Mouse (Mus musculus) lung, postnatal 36 days (tissue): ENCODE measurements around the gene Tstd3.
"Not testable (repeated sequence)": the region's sequence is repeated elsewhere in the genome, so short reads cannot be mapped to it uniquely, and the experiment has no call there.

Experiments
- DNase-seq: peaks from one replicate; pipeline ENCODE4 v3.0.0; 2022; ENCODE audit warnings: mixed read lengths

The Tstd3 gene

GRCm38 (mm10) chr4:21744142-21744541, 22.9 kb downstream of the Tstd3 start:
- DNase-seq, result not testable (repeated sequence)

- peak; percentile 41 for DNase-seq
These were observed 27.8 kb downstream of the Tstd3 start for GRCm38 (mm10) chr4:21739169-21739568.

- peak; percentile 94 for DNase-seq
These were observed 39.3 kb downstream of the Tstd3 start, which contains the start of gene Ccnc for GRCm38 (mm10) chr4:21727615-21728165. Gene Ccnc (plus strand): TSS chr4:21727701.

- DNase-seq, result peak; percentile 74
These were observed 39.9 kb downstream of the Tstd3 start for GRCm38 (mm10) chr4:21726912-21727614.

- DNase-seq, result no peak
These were observed 44.2 kb downstream of the Tstd3 start for GRCm38 (mm10) chr4:21722752-21723334.

- peak; percentile 78 for DNase-seq
These were observed 54.9 kb downstream of the Tstd3 start for GRCm38 (mm10) chr4:21712147-21712546.
